Mouse (Mus musculus) adrenal gland, postnatal 4 days (tissue): ENCODE measurements around the gene Olfml1. TPM values are rescaled to one million over a fixed set of nuclear protein-coding genes. Genes with fewer than 3 reads are reported as not detected.

Experiments used
- DNase-seq, 2 experiments: peaks; one replicate each; pipeline ENCODE4 v3.0.0; 2021 to 2022; ENCODE audit warnings: low spot score in 2 of 2, mixed read lengths in 2 of 2
- long read RNA-seq, 2 experiments: library from polyadenylated mRNA; stranded (forward); transcript quantifications; one replicate each; pipeline ENCODE4 v2.0.0; 2021
- total RNA-seq, 2 experiments: library from RNA; stranded (reverse); gene quantifications; 2 replicates each; pipeline ENCODE4 v1.2.3; 2021

Olfml1 gene
- 10 to 100 TPM; 15.3 to 16.9 TPM for total RNA-seq
- long read RNA-seq, experiment 1, transcript Olfml1-201 (3 exons, 1,685 nt): major isoform, 7 of 8 reads
- long read RNA-seq, experiment 1, partial matches to known transcripts: 0 of 8 reads
- long read RNA-seq, experiment 1, other reads (novel, unspliced or antisense): 1 of 8 reads
- long read RNA-seq, experiment 2, transcript Olfml1-201 (3 exons, 1,685 nt): major isoform, 8 of 9 reads
- long read RNA-seq, experiment 2, partial matches to known transcripts: 0 of 9 reads
- long read RNA-seq, experiment 2, other reads (novel, unspliced or antisense): 1 of 9 reads

DNA sequence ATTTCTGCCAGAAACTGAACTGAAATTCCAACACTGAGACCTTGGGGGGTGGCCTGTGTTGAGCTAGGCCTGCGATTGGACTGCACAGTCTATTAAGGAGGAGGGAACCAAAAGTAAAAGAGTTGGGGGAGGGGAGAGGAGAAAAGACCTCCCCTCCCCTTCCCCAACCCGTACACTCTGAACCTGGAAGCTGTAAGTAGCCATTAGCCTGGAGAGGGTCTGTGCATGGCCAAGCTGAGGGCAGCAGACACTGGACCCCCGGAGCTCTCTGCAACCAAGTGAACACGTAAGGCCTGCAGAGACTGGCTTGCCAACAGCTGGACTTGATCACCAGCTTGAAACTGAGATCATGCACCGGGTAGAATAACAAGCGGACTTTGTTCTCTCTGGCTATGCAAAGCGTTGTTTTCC, at the start of gene Olfml1:
Olfml1 (plus strand) TSS at position 186 of the 411 bp plus-strand sequence.
- DNase-seq: no peak

DNA sequence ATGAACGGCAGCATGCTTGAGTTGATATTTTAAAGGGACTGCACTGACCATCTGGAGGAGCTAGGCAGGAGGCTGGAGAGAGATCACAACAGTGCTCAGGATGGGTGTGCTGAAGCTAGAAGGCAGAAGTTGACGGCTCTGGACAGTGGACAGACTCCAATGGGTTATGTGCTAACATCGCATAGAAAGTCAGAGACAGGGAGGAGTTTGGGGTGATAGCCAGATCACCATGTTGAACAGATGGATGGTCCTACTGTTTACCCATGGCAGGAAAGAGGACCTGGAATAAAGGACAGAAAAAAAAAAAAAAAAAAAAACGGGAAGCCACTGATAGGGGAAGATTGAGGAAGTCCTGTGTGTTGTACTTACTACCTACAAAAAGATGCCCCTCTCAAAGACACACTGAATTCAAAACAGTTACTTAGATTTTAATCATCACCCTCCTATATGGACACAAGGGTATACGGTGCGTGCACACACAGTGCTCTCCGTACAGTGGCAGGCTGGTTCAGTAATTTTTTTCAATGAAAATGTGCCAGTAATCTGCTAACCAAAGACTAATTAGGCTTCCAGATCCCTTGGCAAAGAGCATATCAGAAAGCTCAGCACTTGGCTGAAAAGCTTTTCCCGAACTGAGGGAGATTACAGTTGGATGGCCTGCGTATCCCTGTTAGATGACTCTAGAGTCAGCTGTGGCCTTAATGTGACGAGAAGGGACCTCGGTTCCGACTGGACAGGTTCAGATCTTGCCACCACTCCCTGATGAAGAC, 47.8 kb upstream of the Olfml1 start:
- DNase-seq: no peak

DNA sequence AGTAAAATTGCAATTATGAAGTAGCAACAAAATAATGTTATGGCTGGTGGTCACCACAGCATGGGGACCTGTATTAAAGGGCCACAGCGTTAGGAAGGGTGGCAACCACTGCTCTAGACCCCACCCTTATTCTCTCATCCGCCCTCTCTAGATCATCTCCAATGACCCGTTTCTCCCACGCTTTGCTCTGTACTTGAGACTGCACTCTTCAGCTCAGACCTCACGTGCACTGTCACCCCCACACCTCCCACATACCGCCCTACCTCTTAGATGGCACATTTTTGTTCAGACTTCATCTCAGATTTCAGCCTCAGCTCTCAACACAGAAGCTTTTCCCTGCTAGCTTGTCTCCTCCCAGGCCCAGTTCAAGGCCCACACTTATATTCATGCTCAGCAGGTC, 45.8 kb upstream of the Olfml1 start:
- DNase-seq: no peak

DNA sequence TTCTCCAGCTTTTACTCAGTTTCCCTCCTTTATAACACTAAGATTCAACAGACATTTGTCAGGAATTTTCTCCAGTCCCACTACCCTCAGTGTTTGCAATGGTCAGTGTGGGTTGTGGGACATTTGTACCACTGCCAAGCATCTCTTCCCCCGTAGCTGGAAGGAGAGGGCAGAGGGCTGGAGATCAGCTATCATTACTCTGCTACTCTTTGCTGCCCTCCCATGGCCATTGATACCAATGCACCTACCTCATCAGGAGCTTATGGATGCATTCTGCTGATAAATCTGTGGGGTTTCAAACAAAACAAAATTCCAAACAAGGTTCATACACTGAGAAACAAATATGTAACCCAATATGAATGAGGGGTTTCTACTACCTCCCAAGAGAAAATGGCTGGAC, 40.9 kb upstream of the Olfml1 start:
- DNase-seq: peak in 1 of 2 experiments; percentile 9

DNA sequence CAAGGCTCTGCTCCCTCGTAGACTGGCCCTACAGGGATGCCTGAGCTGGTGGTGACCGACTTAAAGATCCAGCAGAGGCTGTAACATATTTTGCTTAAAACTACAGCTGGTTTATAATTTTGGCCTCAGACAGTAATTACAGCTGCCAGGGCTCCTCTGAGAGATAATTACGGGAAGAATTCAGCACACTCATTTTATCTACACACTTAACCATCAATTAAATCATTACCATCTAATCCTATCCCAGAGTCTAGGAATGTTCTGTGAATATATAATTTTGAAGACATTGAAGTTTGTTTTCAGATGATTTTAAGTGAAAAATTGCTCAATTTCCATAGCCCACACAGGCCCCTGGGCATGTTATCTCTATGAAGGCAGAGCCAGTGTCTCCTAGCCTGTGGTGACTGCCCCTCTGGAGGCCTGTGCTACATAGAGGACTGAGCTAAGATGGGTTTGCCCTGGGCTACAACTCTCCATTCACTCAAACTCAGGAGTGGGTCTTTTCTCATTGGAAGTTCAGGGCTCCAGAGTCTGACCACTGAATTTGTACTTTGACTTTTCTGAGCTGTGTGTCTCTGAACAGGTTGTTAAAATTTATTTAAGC, 39.0 kb upstream of the Olfml1 start:
- DNase-seq: no peak

DNA sequence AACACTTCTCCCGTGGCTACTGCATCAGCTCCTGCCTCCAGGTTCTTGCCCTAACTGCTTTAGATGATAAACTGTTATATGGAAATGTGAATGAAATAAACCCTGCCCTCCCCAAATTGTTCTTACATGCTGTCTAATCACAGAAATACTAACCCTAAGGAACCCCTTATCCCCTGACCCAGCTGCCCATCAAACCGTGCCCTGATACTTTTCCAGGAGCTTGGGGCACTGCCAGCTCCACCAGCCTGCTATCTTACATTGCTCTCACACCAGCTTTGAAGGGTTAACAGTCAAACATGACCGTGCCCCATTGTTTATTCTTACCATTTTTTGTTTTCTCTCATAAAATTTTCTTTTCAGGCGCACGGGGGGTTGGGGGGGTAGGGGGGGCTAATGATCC, 37.9 kb upstream of the Olfml1 start:
- no peak for DNase-seq

DNA sequence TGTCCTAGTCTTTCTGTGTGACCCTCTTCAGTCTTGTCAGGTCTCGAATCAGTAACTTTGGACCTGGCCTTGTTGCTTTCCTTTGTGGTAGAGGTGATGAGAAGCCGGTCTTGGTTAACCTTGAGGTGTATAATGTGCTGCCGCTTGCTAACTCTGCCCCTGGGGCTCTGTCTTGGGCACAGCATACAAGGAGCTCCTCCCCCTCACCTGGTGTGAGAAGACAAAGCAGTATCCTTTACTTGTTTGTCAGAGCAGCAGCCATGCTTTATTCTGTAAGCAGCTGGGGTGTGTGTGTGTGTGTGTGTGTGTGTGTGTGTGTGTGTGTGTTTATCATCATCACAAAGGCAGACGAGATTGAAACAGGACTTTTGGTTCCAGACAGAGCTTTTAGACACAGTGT, 31.9 kb upstream of the Olfml1 start:
- DNase-seq: no peak

DNA sequence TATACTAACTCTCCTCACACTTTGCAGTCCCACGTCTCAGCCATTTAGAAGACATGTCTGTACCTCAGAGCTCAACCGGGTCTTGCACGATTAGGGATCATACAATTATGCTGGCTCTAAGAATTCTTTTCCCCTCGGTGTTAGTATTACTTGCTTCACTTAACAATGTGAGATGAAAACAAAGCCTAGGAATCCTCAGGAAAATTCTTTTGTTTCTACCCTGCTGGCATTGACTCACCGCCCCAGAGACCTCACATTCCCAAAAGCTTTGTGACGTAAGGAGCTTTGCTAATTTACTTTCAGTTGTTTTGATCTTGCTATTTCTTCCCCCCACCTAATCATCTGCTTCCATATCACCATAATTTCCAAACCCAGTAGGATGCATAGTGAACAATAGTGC, 30.7 kb upstream of the Olfml1 start:
- no peak for DNase-seq

DNA sequence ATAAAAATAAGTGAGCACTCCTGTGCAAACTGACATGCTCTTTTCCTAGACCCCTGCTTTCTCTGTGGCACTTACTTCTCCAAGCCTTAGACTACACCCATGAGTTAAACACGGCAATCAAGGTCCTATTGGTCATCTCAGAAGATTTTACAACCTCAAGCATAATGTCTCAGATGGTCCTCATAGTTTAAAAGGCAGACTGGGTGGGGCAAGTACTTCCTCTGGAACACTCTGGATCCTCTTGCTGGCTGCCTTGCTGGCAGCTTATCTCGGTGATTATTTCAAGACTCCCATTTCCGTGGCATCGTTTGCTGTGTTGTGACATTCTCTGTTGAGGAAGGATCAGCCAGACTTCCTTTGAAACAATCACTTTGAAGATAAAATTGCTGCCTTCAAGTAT, 27.2 kb upstream of the Olfml1 start:
- DNase-seq: no peak

DNA sequence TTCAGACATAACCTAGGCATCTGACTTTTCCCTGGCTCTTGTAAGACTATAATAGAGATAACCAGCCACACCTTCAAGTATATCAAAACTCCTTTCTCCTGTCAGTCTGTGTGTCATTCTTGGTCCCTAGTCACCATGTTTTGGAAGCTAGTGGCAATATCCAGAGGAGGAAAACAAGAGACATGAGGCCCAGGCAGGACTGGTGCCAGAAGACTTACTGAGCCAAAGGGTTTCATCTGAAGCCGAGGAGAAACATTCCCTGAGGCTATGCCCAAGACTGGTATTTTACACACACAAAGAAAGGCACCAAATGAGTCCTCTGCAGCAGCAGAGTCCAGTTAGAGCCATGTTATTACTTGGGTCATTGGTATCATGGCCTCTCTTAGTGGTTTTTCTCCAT, 22.2 kb upstream of the Olfml1 start:
- no peak for DNase-seq

DNA sequence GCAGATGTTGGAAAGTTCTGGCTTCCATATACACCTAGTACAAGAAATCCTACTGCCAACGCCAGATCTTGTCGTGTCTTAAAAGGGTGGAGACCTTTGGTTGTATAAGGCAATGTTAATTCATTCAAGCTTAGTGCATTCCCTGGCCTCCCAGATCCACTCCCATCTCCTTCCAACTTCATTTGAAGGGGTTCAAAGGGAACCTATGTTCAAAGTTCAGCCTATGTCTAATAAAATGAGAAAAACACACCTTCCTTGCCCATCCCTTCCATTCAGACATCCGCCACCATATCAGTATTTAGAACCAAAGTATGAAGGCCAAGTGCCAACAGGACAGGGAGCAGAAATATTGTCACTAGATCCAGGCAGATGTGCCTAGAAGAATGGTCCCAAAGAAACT, 19.4 kb upstream of the Olfml1 start:
- no peak for DNase-seq

DNA sequence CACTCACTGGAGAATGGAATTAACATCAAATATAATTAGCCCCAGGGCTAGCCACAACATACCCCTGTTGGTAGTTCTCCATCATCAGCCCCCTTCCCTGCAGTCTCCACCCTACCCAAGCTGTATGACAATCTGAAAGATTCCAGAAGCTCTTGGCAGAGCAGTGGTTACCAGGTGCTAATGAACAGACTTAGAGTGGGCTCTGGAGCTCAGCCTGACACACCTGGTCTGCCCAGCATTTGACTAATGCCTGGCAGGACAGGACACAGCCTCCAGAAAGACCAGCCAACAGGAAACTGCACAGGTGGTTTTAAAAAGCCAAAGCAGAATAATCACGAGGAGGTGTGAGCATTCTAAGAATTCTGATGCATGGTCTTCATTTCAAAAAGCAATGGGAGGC, 13.8 kb upstream of the Olfml1 start:
- DNase-seq: no peak

DNA sequence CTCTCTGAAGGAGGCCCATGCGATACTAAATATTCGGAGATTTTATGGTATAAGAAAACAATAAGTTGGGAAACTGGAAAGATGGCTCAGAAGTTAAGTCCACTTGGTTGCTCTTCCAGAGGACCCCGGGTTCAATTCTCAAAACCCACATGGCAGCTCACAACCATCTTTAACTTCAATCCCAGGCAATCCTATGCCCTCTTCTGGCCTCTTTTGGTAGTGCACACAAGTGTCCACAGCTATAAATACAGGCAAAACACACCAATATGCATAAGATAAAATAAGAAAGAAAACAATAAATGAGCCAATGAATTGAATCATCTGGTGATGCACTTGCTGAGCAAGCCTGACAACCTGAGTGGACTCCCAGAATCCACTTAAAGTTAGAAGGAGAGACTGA, 11.3 kb upstream of the Olfml1 start:
- DNase-seq: no peak

DNA sequence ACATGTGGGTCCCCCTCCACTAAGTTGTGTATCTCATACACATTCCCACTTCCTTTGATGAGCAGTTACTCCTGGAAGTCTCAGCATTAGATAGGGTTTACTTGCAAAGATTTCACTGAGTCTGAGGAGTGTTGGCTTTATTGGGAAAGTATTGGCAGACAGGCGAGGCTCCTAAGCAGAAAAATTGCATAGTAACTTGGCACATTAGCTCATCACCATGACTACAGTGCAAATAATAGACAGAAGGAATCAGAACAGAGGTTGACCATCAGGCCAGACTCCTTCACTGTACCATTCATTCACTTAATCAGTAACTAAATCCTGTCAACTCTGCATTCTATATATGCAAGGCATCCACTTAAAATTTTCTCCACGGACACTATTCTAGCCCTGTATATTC, 6.6 kb upstream of the Olfml1 start:
- DNase-seq: no peak

DNA sequence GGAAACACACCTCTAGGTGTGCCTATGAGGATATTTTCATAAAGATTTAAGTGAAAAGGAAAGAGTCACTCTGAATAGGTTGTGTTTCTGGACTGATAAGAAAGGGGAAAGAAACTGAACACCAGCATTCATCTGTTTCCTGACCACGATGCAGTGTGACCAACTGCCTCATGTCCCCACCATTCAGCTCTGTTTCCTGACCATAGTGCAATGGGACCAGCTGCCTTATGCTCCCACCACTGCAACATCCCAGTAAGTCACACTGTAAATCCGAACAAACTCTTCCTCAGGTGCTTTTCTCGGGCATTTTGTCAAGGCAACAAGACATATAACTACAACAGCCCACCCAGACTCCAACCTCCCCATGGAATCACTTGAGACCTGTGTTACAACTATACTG, 5.7 kb upstream of the Olfml1 start:
- no peak for DNase-seq

DNA sequence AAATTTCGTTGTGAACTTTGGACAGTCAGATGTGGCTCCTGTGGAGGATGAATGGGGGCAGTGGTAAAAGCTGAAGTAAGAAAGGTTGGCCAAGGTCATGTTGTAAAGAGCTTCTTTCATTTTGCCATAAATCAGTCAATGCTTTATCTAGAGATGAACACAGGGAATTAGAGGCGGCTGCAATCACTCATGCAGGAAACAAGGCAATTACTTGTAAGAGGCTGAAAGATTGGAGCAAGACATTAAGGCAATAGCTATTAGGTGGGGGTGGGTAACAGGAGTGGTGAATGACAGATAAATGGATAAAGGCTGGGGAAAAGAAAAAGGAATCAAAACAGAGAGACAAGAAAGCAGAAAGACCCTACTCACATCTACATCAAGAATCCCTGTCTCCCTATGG, 3.5 kb upstream of the Olfml1 start:
- DNase-seq: no peak

DNA sequence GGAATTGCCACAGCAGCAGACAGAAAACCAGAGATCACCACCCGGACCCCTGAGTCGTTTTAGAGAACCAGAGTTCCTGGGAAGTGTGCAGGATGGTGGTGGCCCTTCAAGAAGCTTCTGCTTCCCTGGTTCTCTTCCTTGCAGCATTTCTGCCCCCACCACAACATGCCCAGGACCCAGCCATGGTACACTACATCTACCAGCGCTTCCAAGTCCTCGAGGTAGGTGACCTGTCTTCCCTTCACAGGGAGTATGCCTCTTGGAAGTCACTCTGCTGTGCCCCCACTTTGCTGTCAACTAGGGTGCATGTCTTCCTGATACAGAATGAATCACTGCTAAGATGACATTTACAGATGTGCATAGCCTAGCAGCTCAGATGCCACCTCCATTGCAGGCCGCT, 428 bp downstream of the Olfml1 start:
- no peak for DNase-seq

DNA sequence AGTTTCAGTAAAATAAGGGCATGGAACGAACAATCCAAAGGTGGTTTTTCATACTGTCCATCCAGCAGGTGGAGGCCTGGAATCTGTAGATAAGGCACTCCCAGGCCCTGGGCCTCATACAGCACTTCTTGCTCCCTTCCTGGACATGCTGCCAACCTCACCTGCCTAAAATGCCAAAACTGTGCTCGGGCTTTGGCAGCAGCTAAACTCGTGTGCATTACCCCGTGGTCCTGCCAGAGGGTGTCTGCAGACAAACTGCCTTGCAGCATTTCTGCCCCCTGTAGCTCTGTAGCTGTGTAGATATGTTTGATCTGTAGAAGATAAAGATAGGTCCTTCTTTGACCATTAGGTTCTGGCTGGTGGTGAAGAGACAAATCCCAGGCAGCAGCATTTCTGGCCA, 1.7 kb downstream of the Olfml1 start:
- DNase-seq: no peak

DNA sequence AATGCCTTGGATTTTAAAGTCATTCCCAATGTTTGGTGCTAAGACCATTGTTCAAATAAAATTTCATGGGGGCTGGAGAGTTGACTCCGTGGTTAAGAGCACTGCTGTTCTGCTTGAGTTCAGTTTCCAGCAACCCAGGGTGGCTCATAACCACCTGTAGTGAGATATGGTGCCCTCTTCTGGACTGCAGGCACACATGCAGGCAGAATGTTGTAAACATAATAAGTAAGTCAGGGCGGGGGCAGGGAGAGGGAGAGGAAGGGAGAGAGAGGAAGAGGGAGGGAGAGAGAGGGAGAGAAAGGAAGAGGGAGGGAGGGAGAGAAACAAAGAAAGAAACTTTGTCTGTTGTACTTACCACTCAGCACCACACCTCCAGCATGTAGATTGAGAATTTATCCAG, 6.6 kb downstream of the Olfml1 start:
- no peak for DNase-seq

DNA sequence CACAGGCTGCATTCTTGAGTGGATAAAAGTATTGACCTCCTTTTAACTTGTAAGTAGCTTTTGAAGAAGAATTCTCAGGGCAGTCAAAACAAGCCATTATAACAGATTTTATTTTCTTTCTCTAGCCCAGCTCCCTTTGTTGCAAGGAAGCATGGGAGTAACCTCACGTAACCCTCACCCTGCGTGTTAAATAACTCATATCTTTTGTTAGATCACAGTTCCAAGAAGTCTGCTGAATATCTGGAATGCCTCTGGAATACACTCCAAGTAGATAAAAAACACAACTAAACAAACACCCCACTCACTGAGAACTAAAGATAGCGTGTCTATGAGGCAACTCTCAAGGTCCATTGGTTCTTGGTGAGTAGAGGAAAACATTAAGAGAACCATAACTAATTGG, 7.0 kb downstream of the Olfml1 start:
- DNase-seq: no peak

DNA sequence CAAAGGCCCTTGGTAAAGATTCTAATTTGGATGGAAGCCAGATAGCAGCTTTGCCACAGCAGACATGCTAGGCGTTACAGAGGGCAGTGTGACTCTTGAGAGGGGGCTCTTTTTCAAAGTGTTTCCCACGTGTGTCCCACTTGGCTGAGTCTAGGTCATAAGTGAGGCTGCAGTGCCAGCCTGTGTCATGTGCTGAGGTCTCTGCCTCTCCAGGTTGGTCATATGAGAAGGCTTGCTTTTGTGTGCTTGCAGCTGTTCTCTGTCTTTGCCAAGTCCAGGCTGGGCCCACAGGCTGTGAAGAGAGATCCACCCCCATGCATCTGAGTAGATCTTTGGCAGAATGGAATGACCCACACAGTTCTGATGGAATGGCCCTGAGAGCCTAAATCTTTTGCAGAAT, 25.4 kb downstream of the Olfml1 start:
- DNase-seq: no peak

DNA sequence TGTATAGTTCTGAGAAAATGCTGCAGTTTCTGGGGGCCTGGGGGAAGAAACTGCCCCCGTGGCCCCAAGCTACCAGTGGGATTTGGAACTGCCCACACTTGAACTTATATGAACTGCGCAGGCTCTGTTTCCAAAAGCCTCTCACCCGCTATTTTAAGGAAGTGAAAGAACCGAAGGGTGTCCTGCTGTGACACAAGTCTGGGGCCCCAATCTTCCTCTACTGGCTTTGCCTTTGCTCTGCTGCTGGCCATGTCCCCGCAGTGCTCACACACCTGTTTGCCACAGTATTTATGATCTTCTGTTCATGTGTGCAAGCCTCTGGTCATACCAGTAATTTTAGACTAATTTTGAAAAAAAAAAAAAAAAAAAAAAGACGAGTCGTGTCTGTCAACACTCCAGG, 26.7 kb downstream of the Olfml1 start:
- no peak for DNase-seq
